Mouse (Mus musculus): ENCODE results near the gene Cers6. TPM values are rescaled to one million over a fixed set of nuclear protein-coding genes. Genes with fewer than 3 reads are reported as not detected.

The Cers6 gene
- polyA plus RNA-seq, 1 experiment from 2014 or later = 3.6 TPM

GRCm38 (mm10) chr2:68902546-68902945, 41.3 kb downstream of the Cers6 start:
- ATAC-seq (ENCODE audit: low read depth) = peak; percentile 60
- peaks cover 30% of the 10 kb centered on the region for H3K4me1 ChIP-seq (replicated peaks)
- no peak for DNase-seq

GRCm38 (mm10) chr2:68906921-68907320, 45.7 kb downstream of the Cers6 start:
- H3K4me1 ChIP-seq (replicated peaks) = peaks cover 16% of the 10 kb centered on the region
- no peaks in the 10 kb centered on the region for H3K9me3 ChIP-seq (replicated peaks)
- no peak overlapping the region for H3K4me3 ChIP-seq (replicated peaks)
- DNase-seq = no peak
- no peaks in the 10 kb centered on the region for H3K27me3 ChIP-seq
- H3K36me3 ChIP-seq = no peaks in the 10 kb centered on the region
- H3K4me2 ChIP-seq = no peak overlapping the region
- H3K9ac ChIP-seq = no peak overlapping the region
- no peak for ATAC-seq (ENCODE audit: low read depth)
- WGBS (ENCODE audit: insufficient replicate concordance) = 70% methylated on average over 3 of the region's 3 CpGs
- H3K27ac ChIP-seq = no peak overlapping the region

More at GRCm38 (mm10) chr2:68902546-68902945, 41.3 kb downstream of the Cers6 start:
- Histone ChIP-seq H3K4me3 (replicated peaks) (no peak overlapping the region), H3K36me3 (no peaks in the 10 kb centered on the region), H3K27me3 (no peaks in the 10 kb centered on the region), H3K27ac (no peak overlapping the region), H3K9me3 (replicated peaks) (no peaks in the 10 kb centered on the region), H3K4me2 (no peak overlapping the region), H3K9ac (no peak overlapping the region)
- 51% methylated on average over 6 of the region's 6 CpGs for WGBS (ENCODE audit: insufficient replicate concordance)

DNA sequence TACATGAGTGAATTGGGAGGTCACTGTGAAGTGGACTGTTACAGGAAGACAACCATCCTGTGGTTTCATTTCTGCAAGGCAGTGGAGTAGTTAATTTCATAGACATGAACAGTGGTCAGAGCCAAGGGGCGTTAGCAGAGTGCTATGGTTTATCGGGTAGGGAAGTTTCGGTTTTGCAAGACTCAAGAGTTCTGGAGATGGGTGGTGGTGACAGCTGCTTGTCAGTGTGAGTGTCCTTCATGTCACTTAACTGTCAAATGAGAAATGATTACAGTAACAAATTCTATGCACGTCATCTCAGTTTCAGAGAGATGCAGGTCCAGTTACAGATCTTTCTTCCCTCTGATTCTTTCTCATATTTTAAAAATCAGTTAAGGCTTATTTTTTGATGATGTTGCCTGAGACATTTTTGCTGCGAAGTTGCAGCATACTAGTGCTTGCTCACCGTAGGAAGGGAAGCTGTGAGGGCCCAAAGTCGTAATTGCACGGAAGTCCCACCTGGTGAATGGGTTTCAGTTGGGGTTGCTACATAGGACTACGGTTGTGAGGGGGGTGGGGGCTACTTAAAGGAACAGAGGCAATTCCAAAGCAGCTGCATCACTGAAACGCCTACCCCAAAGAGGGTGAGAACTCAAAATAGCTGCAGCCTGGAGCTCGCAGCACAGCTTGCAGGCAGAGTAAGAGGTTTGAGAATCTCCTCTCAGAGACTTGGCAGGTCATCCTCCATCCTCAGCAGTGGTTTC, 46.7 kb downstream of the Cers6 start:
- Histone ChIP-seq H3K27ac (no peak overlapping the region), H3K4me2 (peak overlapping the region; percentile 35), H3K4me1 (replicated peaks) (peaks cover 11% of the 10 kb centered on the region), H3K4me3 (replicated peaks) (peak overlapping the region; percentile 25; the same call in 1 of the 2 replicates), H3K9ac (no peak overlapping the region), H3K36me3 (no peaks in the 10 kb centered on the region), H3K27me3 (no peaks in the 10 kb centered on the region), H3K9me3 (replicated peaks) (no peaks in the 10 kb centered on the region)
- no peak for DNase-seq
- 17% methylated on average over 11 of the region's 11 CpGs for WGBS (ENCODE audit: insufficient replicate concordance)
- peak; percentile 50; the same call in 1 of the 2 replicates for ATAC-seq (ENCODE audit: low read depth)

DNA sequence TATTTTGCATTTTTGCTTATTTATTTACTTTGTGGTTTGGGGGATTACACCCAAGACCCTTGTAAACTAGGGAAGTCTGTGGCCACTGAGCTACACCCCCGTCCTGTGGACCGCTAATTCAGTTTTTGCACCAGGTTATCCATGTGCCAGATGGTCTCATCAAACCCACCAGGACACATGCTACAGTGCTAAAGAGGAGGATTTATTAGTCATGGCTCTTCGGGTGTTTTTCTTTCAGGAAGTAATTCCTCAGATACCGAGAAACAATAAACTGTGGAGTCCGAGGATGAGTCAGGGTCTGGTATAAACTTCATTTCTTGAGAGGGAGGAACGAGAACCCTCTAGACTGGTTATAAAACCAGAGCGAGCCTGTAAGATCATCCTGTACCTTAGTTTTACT, 49.5 kb downstream of the Cers6 start:
- no peaks in the 10 kb centered on the region for H3K9me3 ChIP-seq (replicated peaks)
- 61% methylated on average over 7 of the region's 7 CpGs for WGBS (ENCODE audit: insufficient replicate concordance)
- no peak overlapping the region for H3K9ac ChIP-seq
- ATAC-seq (ENCODE audit: low read depth) (no peak), DNase-seq (no peak)
- H3K4me2 ChIP-seq = no peak overlapping the region
- H3K27ac ChIP-seq = no peak overlapping the region
- H3K27me3 ChIP-seq = no peaks in the 10 kb centered on the region
- H3K4me1 ChIP-seq (replicated peaks) = peaks cover 11% of the 10 kb centered on the region
- no peaks in the 10 kb centered on the region for H3K36me3 ChIP-seq
- no peak overlapping the region for H3K4me3 ChIP-seq (replicated peaks)

GRCm38 (mm10) chr2:68911587-68912483, 50.6 kb downstream of the Cers6 start:
- no peak for ATAC-seq (ENCODE audit: low read depth)

GRCm38 (mm10) chr2:68915742-68916141, 54.5 kb downstream of the Cers6 start:
- Histone ChIP-seq H3K9ac (no peak overlapping the region), H3K36me3 (no peaks in the 10 kb centered on the region), H3K4me1 (replicated peaks) (0 out of 2 replicates have a peak, but pooled peaks cover 9% of the 10 kb centered on the region), H3K27me3 (no peaks in the 10 kb centered on the region), H3K9me3 (replicated peaks) (no peaks in the 10 kb centered on the region), H3K4me3 (replicated peaks) (no peak overlapping the region), H3K4me2 (no peak overlapping the region), H3K27ac (no peak overlapping the region)
- no peak for ATAC-seq (ENCODE audit: low read depth)
- no peak for DNase-seq

More at GRCm38 (mm10) chr2:68911587-68912483, 50.6 kb downstream of the Cers6 start:
- 82% methylated on average over 12 of the region's 12 CpGs for WGBS (ENCODE audit: insufficient replicate concordance)
- Histone ChIP-seq H3K27ac (no peak overlapping the region), H3K4me2 (no peak overlapping the region), H3K9ac (no peak overlapping the region), H3K9me3 (replicated peaks) (no peaks in the 10 kb centered on the region), H3K4me3 (replicated peaks) (no peak overlapping the region), H3K36me3 (no peaks in the 10 kb centered on the region), H3K4me1 (replicated peaks) (peaks cover 18% of the 10 kb centered on the region), H3K27me3 (no peaks in the 10 kb centered on the region)
- DNase-seq = no peak

DNA sequence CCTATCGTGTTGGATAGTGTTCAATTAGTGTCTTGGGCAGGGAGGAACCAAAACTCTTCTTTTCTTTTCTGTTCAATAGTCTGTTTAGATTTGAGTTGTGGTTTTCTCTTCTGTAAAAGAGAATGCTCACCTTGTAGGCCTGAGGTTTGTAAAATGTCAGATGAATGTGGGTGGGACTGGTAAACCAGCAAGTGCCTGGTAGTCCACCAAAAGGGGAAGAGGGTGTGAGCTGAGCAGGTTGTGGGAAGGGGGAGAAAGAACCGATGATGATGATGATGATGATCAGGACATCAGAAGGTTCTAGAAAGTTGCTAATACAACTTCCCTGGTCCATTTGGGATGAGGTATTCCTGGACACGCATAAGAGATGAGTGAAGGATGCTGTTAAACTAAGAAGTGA, 55.1 kb downstream of the Cers6 start:
- H3K4me3 ChIP-seq (replicated peaks) = no peak overlapping the region
- no peaks in the 10 kb centered on the region for H3K9me3 ChIP-seq (replicated peaks)
- WGBS (ENCODE audit: insufficient replicate concordance) = 57% methylated on average over 3 of the region's 3 CpGs
- H3K4me2 ChIP-seq = no peak overlapping the region
- no peaks in the 10 kb centered on the region for H3K27me3 ChIP-seq
- ATAC-seq (ENCODE audit: low read depth) = no peak
- H3K36me3 ChIP-seq = no peaks in the 10 kb centered on the region
- DNase-seq = no peak
- 0 out of 2 replicates have a peak, but pooled peaks cover 9% of the 10 kb centered on the region for H3K4me1 ChIP-seq (replicated peaks)
- H3K9ac ChIP-seq = no peak overlapping the region
- H3K27ac ChIP-seq = no peak overlapping the region

GRCm38 (mm10) chr2:68917010-68917409, 55.8 kb downstream of the Cers6 start:
- H3K4me3 ChIP-seq (replicated peaks) = no peak overlapping the region
- no peak overlapping the region for H3K9ac ChIP-seq
- H3K4me2 ChIP-seq = no peak overlapping the region
- H3K4me1 ChIP-seq (replicated peaks) = 0 out of 2 replicates have a peak, but pooled peaks cover 9% of the 10 kb centered on the region
- no peaks in the 10 kb centered on the region for H3K9me3 ChIP-seq (replicated peaks)
- no peak overlapping the region for H3K27ac ChIP-seq
- H3K36me3 ChIP-seq = no peaks in the 10 kb centered on the region
- DNase-seq (peak; percentile 40), ATAC-seq (ENCODE audit: low read depth) (no peak)
- H3K27me3 ChIP-seq = no peaks in the 10 kb centered on the region

GRCm38 (mm10) chr2:68917524-68917923, 56.3 kb downstream of the Cers6 start:
- H3K9me3 ChIP-seq (replicated peaks) = no peaks in the 10 kb centered on the region
- H3K4me3 ChIP-seq (replicated peaks) = no peak overlapping the region
- no peaks in the 10 kb centered on the region for H3K27me3 ChIP-seq
- 0 out of 2 replicates have a peak, but pooled peaks cover 9% of the 10 kb centered on the region for H3K4me1 ChIP-seq (replicated peaks)
- DNase-seq (no peak), ATAC-seq (ENCODE audit: low read depth) (no peak)
- H3K36me3 ChIP-seq = no peaks in the 10 kb centered on the region
- H3K4me2 ChIP-seq = no peak overlapping the region
- H3K9ac ChIP-seq = no peak overlapping the region
- WGBS (ENCODE audit: insufficient replicate concordance) = 70% methylated on average over 4 of the region's 4 CpGs
- H3K27ac ChIP-seq = no peak overlapping the region

GRCm38 (mm10) chr2:68924344-68924743, 63.1 kb downstream of the Cers6 start:
- no peak for ATAC-seq (ENCODE audit: low read depth)
- H3K9ac ChIP-seq = no peak overlapping the region
- H3K9me3 ChIP-seq (replicated peaks) = no peaks in the 10 kb centered on the region
- H3K27ac ChIP-seq = no peak overlapping the region
- no peak for DNase-seq
- H3K4me3 ChIP-seq (replicated peaks) = no peak overlapping the region
- no peaks in the 10 kb centered on the region for H3K36me3 ChIP-seq
- no peak overlapping the region for H3K4me2 ChIP-seq
- 94% methylated on average over 9 of the region's 9 CpGs for WGBS (ENCODE audit: insufficient replicate concordance)
- H3K27me3 ChIP-seq = no peaks in the 10 kb centered on the region
- no peaks in the 10 kb centered on the region for H3K4me1 ChIP-seq (replicated peaks)

DNA sequence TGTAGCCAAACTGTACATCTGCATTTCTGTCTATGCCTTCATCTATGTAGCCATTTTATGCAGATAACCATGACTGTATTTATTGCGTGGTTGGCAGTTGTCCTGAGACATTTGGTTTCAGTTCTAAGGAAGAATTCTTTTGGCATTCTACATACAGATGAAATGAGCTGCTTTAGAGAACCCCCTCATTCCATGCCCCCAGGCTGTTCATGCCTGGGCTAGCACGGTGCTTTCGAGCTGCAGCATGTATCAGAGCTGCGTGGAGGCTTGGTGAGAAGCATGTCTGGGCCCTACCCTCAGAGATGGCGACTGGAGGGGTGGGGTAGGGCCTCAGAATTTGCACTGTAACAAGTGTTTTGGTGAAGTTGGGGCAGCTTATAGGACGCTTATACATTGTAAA, 64.3 kb downstream of the Cers6 start:
- ATAC-seq (ENCODE audit: low read depth) = no peak
- H3K4me3 ChIP-seq (replicated peaks) = no peak overlapping the region
- no peaks in the 10 kb centered on the region for H3K9me3 ChIP-seq (replicated peaks)
- H3K27ac ChIP-seq = no peak overlapping the region
- DNase-seq = no peak
- H3K36me3 ChIP-seq = no peaks in the 10 kb centered on the region
- H3K4me2 ChIP-seq = no peak overlapping the region
- WGBS (ENCODE audit: insufficient replicate concordance) = 70% methylated on average over 6 of the region's 6 CpGs
- peaks cover 3% of the 10 kb centered on the region; the same call in 1 of the 2 replicates for H3K4me1 ChIP-seq (replicated peaks)
- no peaks in the 10 kb centered on the region for H3K27me3 ChIP-seq
- no peak overlapping the region for H3K9ac ChIP-seq
